Mouse (Mus musculus) 3134 (cell line): ENCODE results near the gene Cd44.

Source experiments
- DNase-seq: peaks from one replicate; pipeline ENCODE4 v3.0.0-alpha.2; 2011; ENCODE audit warnings: low spot score; ENCODE audit not compliant: insufficient read length; ENCODE audit errors: extremely low read depth

Cd44 gene

DNA sequence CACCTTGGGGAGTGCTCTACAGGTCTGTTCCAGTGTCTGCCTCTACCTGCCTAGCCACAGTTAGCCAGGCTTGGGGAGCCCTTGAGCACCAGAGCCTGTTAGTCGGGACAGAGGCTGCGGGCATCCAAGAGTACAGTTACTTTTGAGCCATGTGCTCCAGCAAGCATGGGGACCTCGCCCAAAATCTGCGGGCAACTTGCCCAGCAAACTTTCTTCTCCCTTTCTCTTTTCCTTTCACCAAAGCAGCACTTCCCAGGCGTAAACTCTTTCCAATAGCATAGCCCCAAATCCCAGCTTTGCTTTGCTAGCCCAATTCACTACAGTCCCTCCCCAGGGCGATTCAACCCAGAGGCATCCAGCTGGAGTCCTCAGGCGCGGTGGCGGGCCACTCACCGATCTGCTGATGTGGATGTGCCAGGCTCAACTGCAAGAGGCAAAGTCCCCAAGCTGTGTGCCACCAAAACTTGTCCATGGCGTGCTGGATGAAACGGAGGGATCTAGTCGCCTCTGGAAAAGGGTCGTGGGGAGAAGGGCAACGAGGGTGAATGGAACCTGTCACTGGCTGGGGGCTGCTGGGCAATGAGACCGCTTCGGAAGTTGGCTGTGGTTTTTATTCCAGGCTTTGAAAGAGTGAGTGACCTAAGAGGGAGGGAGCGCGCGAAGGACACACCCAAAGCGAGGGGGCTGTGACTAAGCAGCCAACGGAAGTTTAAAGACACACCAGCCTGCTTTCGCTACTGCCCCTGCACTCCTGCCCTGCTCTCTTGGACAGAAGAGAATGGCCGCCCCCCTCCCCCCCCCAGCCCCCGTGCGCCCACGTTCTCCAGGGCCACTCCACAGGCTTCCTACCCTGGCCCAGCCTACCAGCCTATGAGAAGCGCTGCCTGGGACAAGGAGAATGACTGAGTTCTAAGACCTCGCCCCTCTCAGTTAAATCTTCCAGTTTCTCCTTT is at the start of gene Cd44:
TSS of gene Cd44 (minus strand) at position 791 of the 953 bp plus-strand sequence.
- DNase-seq, result peak; percentile 92

DNA sequence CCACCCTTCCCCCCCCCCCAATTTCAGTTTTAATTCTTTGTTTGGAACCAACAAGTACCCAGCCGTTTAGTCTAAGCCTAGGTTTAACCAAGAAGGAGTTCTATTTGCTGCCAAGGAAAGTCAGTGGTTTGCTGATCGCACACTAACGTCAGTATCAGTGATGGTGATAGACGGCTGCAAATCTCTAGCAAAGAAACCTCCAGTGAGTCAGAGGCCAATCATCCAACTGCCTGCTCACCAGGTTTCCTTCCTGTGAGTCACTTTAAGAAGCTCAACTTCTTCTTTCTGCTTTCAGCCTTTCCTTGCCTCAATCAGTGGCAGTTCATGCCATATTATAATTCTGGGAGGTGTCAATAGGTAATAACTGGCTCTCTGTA is 47.0 kb upstream of the Cd44 start:
- peak; percentile 65 for DNase-seq

DNA sequence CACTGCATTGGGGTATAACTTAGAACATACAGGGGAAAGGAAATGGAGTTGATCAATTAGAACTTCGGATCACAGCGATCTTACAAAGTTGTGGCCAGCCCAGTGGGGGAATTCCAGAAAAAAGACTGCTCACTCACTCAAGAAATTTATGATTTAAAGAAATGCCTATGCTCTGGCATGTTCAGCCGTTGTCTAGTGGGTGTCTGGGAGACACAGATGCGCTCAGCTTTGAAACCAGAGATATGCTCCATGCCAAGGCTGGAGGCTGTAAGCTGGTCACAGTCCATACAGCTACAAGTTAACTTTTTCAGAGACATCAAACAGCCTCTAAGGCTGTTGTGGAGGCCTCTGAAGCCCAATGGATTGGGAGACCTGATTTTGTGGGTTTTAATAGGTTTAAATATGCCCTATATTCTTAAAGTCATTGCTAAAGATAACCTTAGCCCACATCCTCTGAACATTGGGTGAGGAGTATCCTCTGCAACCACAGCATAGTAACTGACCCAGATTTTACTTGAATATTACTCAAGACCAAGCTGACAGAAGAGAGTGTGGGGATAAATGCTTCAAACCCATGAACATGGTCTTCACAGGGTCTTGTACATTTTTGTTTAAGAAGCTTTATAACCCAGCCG is 46.5 kb upstream of the Cd44 start:
- no peak for DNase-seq

DNA sequence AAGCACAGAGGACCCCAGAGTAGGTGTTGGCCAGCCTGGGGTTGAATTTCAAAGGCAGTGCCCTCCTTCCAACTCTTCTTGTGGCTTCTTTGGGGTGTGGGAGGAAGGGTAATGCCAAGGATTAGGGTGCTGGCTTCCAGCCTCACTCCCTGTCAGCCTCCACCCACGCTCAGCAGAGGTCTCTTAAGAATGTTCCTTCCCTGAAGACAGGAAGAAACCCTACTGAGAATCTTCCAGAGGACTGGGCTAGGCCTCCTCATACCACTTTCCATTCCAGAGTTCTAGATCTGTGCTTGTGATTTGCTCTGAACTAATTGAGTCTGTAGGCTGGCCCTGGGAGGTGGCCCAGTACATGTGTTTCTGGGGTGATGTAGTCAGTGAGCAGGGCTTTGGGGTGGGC is 43.6 kb upstream of the Cd44 start:
- DNase-seq, result peak; percentile 29

DNA sequence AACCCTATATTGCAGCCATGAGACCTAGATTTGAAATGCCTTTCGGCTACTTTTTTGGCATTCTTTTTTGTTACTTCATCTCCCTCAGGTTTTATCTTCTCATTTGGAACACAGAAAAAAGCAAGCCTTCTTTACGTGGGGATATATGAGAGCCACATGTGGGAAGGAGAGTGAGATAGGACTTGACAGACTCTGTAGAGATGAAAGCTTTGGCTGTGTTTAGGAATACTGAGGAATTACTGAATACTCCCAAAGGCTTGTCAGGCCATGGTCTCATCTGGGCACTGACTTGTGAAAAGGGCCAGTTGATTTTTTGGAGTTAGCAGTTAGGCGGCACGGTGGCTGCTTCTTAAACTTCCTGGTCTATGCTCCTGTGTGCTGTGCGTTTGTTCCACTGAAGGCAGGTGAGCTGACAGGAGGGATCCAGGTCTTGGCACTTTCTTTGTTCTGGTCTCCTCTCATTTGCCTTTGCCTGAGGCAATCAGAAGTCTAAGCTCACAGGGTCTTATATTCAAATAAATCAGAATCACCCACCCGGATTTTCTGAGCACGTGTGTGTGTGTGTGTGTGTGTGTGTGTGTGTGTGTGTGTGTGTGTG is 43.0 kb upstream of the Cd44 start:
- peak; percentile 21 for DNase-seq

DNA sequence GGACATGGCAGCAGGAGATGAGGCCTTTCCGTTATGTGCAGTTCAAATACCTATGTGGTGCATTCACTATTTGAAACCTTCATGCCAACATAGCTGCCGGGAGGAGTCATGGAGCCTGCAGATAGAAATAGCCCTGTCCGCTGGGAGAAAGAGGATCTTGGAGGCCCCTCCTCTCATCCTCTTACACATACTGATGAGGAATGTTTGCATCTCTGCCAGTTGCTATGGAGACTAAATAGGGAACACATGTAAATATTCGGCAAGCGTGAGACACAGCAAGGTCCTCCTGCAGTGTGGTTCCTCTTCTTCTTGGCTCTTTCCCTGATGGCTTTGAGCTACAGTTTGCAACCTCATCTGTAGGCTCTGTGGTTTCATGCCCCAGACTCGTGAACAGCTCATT is 42.5 kb upstream of the Cd44 start:
- peak; percentile 73 for DNase-seq

DNA sequence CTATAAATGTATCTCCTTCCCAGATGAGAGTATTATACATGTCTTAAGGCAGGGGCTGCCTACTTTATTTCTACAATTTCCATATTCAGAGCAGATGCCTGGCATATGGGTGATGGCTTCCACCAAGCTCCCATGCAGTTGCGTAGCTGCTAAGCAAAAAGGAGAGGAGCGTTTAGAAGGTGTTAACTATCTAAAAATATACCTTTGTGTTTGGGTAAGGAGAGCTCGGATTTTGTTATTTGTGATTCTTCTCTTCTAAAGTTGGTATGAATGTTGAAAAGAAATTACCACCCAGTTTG is 41.3 kb upstream of the Cd44 start:
- DNase-seq, result no peak

DNA sequence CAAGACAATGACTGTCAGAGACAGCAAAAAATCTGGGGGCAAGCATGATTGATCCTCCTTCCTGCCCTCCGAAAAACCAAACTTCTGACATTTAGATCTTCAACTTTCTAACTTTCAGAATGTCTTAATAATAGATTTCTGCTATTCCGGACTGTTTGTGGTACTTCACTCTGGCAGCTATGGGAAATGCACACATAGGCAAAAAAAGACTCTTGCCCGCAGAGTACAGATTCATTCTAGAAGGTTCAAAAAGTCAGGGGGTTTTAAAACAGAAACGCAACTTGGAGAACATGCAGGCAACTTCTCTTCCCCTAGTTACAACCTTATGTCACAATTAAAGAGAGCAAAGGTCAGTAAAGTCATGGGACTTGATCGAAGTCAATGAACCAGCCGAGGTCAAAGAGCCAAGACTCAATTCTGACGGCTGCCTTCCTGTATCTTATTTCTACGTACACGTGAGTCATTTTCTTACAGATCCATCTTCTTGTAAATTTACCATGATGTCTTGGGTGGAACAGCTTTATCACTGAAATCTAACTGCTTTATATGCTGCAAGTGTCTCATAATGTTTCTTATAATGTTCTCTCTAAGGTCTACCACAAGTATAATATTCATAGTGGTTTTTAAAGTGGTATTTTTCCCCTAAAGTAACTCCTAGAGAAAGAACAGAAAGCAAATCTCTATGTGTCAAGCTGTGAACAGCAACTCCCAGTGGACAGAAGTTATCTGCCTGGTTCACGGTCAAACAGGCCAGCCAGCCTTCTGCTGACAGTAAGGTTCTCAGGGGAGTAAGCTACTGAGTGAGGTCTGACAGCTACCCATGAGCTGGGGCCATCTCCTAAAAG is 40.7 kb upstream of the Cd44 start:
- DNase-seq, result no peak

DNA sequence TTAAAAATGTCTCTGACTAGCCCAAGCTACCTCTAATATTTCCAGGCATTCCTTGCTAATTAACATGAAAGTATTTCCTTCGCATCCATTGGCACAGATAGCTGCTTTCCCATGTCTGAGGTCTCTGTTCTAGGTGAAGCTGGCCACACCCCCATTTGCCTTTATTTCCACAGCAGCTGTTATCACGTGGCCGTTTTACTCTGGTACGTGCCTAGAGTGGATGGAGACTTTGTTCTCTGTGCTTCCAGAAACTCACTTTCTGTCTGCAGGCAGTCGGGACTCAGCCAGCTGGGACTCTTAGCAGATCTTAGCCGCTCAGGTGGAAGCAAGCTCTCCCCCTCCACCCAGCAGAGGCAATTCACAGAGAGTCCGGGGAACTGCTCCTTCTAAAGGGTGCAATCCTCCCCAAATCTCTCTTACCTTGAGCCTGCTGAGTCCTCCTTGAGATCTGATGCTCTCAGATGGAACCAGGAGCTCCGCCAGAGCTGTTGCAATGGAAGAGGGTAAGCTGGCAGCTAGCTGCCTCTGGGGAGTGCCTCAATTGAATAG is 39.4 kb upstream of the Cd44 start:
- DNase-seq, result no peak

DNA sequence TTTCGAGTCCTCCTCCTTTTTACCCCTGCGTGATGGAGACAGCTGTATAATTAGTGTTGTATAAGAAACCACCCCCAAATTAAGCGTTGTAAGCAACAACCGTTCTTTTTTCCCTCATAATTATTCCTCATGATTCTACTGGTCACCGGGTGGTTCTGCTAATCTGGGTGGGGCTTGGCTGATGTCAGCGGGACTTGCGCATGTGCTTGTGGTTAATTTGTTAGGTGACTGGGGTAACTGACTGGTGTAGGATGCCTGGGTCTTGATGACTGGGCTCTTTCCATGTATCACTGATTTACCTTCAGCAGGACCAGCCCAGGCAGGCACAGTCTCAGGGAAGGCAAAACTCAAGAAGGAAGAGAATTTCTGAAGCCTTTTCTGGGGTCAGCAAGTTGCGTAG is 38.7 kb upstream of the Cd44 start:
- no peak for DNase-seq

DNA sequence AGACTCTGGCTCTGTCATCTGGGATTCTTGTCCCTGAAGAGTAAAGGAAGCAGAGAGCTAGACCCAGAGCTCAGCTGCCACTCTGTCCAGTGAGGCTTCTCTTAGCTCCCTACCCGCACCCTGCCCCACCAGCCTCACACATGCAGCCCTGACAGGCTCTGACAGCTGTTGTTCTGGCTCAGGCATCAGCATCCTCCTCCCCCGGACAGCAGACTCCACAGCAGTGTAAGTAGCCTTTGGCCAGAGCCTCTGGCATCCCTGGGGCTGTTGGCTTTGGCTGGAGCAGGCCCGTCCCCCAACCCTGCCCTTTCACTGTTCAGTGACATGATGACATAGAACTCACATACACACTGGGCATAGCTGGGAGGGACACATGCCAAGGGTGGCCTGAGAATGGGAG is 35.4 kb upstream of the Cd44 start:
- DNase-seq, result peak; percentile 18

DNA sequence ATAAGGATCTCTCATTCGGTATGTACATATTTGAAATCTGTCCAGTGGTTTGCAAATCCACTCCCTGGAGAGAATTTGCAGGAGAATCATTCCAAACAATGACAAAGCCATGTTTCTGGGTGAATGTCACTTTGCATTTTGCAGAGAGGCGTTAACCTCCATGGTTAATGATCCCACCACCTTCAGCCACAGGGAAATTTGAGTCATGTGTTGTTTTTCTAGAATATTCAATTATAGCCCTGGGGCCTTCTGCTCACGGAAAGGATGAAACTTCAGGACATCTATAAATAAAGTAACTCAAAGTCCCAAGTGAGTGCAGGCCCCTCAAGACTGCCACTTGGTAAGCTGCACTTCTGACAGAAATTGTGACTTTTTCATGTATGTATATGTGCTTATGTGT is 33.4 kb upstream of the Cd44 start:
- DNase-seq, result no peak

DNA sequence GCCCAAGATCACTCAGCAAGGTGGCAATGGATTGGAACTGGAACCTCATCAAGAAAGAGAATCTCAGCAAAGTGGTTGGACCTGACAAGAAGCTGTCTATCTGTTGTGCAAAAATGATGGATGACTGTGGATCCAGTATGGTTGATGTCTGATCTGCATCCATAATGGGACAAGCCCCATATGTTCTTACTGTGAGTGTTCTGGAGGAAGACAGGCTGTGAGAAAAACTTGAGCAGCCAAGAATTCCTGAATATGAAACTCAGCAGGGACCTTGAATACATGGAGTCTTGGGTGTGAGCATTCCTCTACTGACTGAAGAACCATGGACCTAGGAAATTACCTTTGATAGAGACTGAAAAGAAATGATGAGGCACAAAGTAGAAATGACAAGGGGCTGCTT is 32.3 kb upstream of the Cd44 start:
- DNase-seq, result no peak

DNA sequence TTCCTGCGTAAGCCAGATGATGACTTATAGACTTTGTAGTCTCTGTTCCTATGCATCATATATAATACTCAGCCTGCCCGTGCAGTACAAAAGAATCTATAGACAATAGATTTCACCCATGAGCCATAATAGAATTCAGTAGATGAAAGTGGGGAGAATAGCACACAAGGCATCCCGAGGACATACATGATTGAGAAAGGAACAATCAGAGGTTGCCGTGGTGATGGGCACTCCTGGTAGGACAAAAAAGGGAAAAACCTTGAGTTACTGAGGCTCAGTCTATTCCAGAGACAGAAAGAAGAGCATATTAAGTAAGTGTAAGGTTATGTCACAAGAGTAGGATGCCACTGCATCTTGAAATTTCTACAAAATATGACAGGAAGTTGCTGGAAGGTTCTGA is 31.7 kb upstream of the Cd44 start:
- DNase-seq, result no peak

DNA sequence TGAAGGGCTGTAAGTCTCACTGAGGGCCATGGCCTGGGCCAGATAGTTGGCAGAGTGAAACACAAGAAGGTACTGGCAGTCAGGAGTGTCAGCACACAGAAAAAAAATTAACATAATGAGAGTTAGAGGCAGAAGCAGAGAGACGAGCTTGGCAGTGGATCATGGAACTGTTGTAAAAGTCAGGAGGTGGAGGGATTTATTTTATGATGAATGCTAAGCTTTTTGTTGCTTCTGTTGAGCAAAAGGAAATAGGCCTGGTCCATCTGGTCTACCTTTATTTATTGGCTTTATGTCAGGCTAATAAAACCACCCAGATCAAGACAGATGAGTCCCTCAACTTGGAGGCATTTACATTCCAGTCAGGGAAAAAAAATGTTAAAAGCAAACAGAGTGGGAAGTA is 31.2 kb upstream of the Cd44 start:
- no peak for DNase-seq

DNA sequence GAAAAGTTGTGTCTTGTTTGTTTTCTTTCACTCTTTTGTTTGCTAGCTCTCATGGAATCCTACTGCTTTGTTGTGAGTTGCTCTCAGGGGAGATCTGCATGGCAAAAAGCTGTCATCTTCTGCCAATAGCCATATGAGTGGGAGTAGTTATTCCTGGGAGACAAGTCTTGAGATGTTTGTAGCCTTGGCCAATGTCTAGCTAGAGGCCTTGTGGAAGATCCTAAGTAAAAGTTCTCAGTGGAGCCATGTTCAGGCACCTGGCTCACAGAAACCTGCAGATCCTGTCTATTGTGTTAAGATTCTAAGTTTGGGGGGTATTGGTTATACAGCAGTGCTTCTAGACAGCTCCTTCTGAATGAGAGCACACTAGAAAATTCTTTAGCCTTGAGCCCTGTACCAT is 26.7 kb upstream of the Cd44 start:
- no peak for DNase-seq

DNA sequence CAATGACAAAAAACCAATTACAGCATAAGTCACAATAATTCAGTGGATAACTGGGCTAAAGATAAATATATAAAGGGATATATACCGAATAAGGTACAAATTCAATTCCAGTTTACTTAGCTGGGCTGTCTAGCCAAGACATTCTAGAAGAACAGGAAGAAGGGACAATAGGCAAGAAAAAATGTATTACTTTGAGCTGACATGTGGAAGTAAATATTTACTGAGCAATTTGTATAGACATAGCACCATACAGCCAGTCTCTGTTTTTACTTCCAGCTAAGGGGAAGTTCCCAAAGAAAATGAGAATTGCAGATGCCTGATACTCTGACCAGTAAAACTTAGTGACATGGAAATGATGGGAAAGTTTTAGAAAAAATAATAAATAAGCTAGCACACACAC is 23.0 kb upstream of the Cd44 start:
- DNase-seq, result no peak

DNA sequence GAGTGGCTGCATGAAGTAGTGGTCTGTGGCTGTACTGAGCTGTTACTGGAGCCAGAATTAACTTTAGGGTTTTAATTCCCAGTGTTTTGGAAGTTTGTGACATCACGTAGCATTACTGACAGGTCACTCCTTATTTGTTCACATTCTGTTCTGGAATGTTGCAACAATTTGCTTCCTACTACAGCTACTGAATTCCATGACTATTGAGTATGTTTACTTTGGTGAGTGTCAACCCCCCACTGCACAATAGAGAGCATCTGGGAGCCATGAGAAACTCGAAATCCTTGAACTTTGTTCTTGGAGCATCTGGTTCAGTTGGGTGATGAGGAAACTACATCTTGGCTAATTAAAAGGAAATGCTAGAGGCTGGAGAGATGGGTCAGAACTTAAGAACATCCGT is 22.2 kb upstream of the Cd44 start:
- no peak for DNase-seq

DNA sequence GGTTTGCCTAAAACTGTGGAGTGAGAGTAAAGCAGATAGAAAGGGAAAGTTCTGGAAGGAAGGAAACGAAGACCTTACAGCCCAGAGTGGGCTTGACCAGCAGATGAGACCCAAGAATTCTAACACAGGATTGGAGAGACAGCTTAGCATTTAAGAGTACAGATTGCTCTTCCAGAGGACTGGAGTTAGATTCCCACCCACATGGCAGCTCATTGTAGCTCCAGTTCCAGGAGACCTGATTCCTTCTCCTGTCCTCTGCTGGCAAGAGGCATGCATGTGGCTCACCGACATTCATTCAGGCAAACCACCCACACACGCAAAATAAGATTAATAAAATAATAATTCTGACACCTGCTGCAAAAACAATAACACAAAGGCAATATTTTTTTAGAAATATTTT is 20.6 kb upstream of the Cd44 start:
- DNase-seq, result no peak

DNA sequence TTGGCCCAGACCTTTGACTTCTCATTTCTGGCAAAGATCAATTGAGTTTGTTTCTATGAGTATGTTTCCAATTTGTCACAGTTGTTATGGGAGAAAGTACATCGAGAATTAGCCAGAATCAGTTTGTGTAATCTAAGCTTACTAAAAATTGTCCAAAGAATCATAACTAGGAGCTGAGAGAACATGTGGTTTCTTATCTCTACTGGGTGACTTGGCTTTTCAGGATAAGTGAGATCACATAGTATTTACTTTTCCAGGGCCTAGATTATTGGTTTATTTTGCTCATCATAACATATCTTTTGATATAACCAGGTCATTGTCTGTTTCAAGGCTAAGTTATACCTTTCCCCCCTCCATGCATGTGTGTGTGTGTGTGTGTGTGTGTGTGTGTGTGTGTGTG is 16.8 kb upstream of the Cd44 start:
- DNase-seq, result no peak

DNA sequence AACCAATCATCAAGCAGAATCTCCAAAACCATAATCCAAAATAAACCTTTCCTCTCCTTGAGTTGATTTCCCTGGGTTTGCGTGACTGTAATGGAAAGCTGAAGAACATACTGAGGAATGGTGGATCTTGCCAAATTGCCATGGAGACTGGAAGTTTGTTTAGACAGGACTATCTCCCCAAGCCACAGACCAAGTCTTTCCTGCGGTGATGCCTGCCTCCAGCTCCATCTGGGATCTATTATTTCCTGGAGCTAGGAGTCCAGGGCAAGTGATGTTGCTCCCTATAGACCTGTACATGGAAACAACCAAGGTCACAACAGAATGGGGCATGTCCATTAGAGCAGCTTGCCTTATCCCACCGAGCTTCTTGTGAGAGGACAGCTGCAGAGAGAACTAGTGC is 15.1 kb upstream of the Cd44 start:
- peak; percentile 23 for DNase-seq
